In genomic region chr7:4087238-4087895, GRCm38 (mm10) we compare ENCODE assay signal across 13 mouse cellular contexts. TPM values are rescaled to one million over a fixed set of nuclear protein-coding genes. Genes with fewer than 3 reads are reported as not detected.
A peak's percentile ranks its signal among the peaks of the same experiment; 100 is the strongest.
DNase-seq lines count a peak whose midpoint lies in the region; TF ChIP-seq lines count a peak whose summit lies in the region.
"Had no signal": no experiment of that assay in that cellular context is flagged by ENCODE, and none has a peak within 500 bp of the region (broad histone marks: within the 10 kb centered on the region; RNA-seq: fewer than 3 reads in every experiment).

No protein-coding gene starts in this region.

- TF ChIP-seq CTCF in olfactory bulb, adult 2 months (IDR thresholded peaks at IDR 0.05; ENCODE audit: insufficient read depth, low read depth, low read length) = no peak

- 53% methylated on average over 4 of the region's 4 CpGs for WGBS in olfactory bulb, adult 2 months

- DNase-seq in spleen, postnatal 36 days (ENCODE audit: low spot score in 2 of 2) = peak; percentile 24 to 36
- DNase-seq in spleen, postnatal 4 days (ENCODE audit: low spot score in 2 of 2) = no peak
- DNase-seq in frontal cortex, postnatal 14 days (ENCODE audit: low spot score in 2 of 2) = peak; percentile 45 to 59
- peak; percentile 43 for DNase-seq in thymus, postnatal 4 days
- DNase-seq in testis, postnatal 14 days (ENCODE audit: low spot score) = no peak
- no peak for DNase-seq in adrenal gland, adult 2 months
- DNase-seq: adrenal gland, postnatal 25 days; cerebellum, postnatal 25 days; gastrocnemius, postnatal 36 days; heart, postnatal 36 days; kidney, adult 11 months had no signal

- H3K4me3 ChIP-seq in olfactory bulb, adult 2 months (ENCODE audit: insufficient read depth, low read depth, low read length) = no peak overlapping the region

- H3K4me1 ChIP-seq in olfactory bulb, adult 2 months (ENCODE audit: control insufficient read depth, insufficient read depth, low read length) = peaks cover 7% of the 10 kb centered on the region; the same call in 1 of the 2 replicates

- peak overlapping the region; percentile 94 for H3K27ac ChIP-seq in olfactory bulb, adult 2 months (ENCODE audit: insufficient read depth, low read depth, low read length)
- H3K27ac ChIP-seq: stomach, postnatal 0 days had no signal

- TF ChIP-seq POLR2A in olfactory bulb, adult 2 months (IDR thresholded peaks at IDR 0.05; ENCODE audit: insufficient read depth, low read depth, low read length) = no peak

RNA-seq across cellular contexts. Expression of gene Lair1, which starts 24.4 kb away (rescaled TPM):
- polyA plus RNA-seq in olfactory bulb, adult 2 months (2012; ENCODE audit: insufficient read depth, insufficient read length, low replicate concordance, missing spikeins) = not detected in 2 replicates
- 1 to 10 TPM; 2.1 to 4.6 TPM for total RNA-seq in adrenal gland, adult 2 months (2021)
- polyA plus RNA-seq in adrenal gland, adult 2 months (2012; rRNA removed) = 3.0 and 3.8 TPM in 2 replicates

RNA-seq across cellular contexts. Expression of gene Ttyh1, which starts 31.8 kb away (rescaled TPM):
- 162 and 238 TPM in 2 replicates for polyA plus RNA-seq in olfactory bulb, adult 2 months (2012; ENCODE audit: insufficient read depth, insufficient read length, low replicate concordance, missing spikeins)
- 1 to 10 TPM; 1.5 to 3.4 TPM for total RNA-seq in adrenal gland, adult 2 months (2021)
- polyA plus RNA-seq in adrenal gland, adult 2 months (2012; rRNA removed) = 13.3 and 24.3 TPM in 2 replicates

RNA-seq across cellular contexts. Expression of gene Leng8, which starts 49.5 kb away (rescaled TPM):
- 552 and 558 TPM in 2 replicates for polyA plus RNA-seq in olfactory bulb, adult 2 months (2012; ENCODE audit: insufficient read depth, insufficient read length, low replicate concordance, missing spikeins)
- 100 to 1,000 TPM in 1 of 2 experiments, 10 to 100 TPM in 1; 80.7 to 112 TPM for total RNA-seq in adrenal gland, adult 2 months (2021)
- 446 and 516 TPM in 2 replicates for polyA plus RNA-seq in adrenal gland, adult 2 months (2012; rRNA removed)

Comparison
In these comparisons a context has a peak if more than half of its experiments do, and no peak if none do; other contexts are left out.
1. DNase-seq: peak in spleen, postnatal 36 days (2 of 2), frontal cortex, postnatal 14 days (2 of 2) and thymus, postnatal 4 days (single experiment); none in spleen, postnatal 4 days (0 of 2), testis, postnatal 14 days (single experiment) and adrenal gland, adult 2 months (single experiment).